Mouse (Mus musculus) urinary bladder, postnatal 36 days (tissue): ENCODE data around the gene Skint9.
"Not testable (repeated sequence)": the region's sequence is repeated elsewhere in the genome, so short reads cannot be mapped to it uniquely, and the experiment has no call there.

ENCODE experiments used
- DNase-seq, 2 experiments: peaks; one replicate each; pipeline ENCODE4 v3.0.0; 2022; ENCODE audit warnings: low spot score in 2 of 2, mixed read lengths in 1 of 2

Gene Skint9

DNA sequence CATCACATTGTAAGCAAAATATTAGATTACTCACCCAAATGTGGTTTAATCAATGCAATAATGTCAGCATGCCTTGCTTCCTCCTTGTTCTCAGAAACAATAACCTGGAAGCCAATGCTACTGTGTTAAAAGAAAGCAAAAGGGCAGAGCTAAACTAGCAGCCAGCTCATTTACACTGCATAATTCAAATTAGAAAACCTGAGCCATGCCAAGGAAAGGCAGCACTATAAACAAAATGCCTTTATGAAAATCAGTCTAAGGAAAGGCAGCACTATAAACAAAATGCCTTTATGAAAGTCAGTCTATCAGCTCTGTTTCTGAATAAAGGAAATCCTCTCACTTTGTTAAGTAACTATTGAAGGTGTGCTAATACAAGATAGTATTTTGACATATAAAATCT lies at the start of gene Skint9:
Gene Skint9, minus strand, starts transcription at position 101 of the 400 bp plus-strand sequence.
- DNase-seq = no peak

GRCm38 (mm10) chr4:112432685-112433084 lies 1.1 kb downstream of the Skint9 start:
- DNase-seq = no peak

- DNase-seq = no peak
These were observed 1.6 kb downstream of the Skint9 start for GRCm38 (mm10) chr4:112432223-112432622.

DNA sequence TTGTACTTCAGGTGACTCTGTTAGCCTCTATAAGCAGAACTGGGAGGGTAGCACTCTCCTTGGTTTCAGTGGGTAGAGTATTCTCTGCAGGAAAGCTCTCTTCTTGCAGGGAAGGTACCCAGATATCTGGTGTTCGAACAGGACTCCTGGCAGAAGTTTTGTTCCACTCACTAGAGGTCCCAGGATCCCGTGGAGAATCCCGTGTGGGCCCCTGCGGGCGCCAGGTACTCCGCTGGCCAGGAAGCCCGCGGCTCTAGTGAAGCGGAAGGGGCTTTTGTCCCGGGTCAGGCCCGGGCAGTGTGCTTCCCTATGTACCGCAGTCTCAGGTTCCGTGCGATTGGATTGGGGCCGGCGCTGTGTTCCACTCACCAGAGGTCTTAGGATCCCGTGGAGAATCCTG lies 84.7 kb downstream of the Skint9 start:
- DNase-seq = not testable (repeated sequence)
